ENCODE assay signal across 9 mouse cellular contexts in the genomic region with DNA sequence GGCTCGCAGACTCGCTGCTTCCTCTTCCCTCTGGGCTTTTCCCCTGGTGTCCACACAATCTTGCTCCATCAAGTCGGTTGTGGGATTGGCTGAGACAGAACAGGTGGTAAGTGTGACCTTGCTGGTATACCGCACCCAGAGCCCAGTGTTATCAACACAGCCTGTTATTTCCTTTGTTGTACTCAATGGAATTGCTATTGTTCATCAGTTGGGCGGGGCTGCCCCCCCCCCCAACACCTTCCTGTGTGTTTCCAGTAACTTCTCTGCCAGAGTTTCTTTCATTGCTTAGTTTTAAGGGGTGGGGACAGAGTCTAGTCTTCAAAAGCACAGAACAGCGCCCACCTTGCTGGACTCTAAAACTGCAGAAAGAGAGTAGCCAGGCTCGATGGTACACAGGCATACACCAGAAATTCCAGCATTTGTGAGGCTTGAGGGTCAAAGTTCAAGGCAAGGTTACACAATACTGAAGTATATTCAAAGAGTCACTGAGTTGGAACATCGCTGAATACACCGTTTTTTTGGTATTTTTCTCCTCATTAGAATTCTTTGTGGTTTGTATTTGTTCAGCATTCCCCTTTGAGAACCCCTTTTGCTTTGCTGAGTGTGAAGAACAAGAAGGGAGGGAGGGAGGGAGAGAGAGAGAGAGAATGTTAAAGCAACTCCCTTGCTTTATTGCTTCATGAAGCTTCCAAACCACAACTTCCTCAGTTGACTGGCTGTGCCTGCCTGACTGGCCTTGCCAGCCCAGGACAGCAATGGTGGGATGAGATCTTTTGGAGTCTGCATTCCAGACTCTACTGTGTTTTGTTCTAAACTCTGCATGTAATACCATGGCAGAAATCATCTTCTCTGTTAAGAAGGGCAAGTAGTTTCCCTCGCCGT. TPM values are rescaled to one million over a fixed set of nuclear protein-coding genes. Genes with fewer than 3 reads are reported as not detected.
A peak's percentile ranks its signal among the peaks of the same experiment; 100 is the strongest.
DNase-seq lines count a peak whose midpoint lies in the region; ATAC-seq lines count a peak whose summit lies in the region.
"Had no signal": no experiment of that assay in that cellular context is flagged by ENCODE, and none has a peak within 500 bp of the region (broad histone marks: within the 10 kb centered on the region; RNA-seq: fewer than 3 reads in every experiment).

No protein-coding gene starts in this region.

- no peaks in the 10 kb centered on the region for H3K9me3 ChIP-seq in liver, embryonic 16.5 days (replicated peaks; ENCODE audit: control insufficient read depth, low read length)
- H3K9me3 ChIP-seq: embryonic facial prominence, embryonic 15.5 days; lung, embryonic 15.5 days had no signal

- H3K4me2 ChIP-seq in liver, embryonic 16.5 days (ENCODE audit: low read depth, low read length): no peak overlapping the region
- H3K4me2 ChIP-seq: embryonic facial prominence, embryonic 15.5 days; lung, embryonic 15.5 days had no signal

- no peak overlapping the region for H3K4me3 ChIP-seq in liver, embryonic 16.5 days (ENCODE audit: low read depth, low read length)
- H3K4me3 ChIP-seq: embryonic facial prominence, embryonic 15.5 days; lung, embryonic 15.5 days had no signal

- peak; percentile 38 for ATAC-seq in liver, embryonic 16.5 days (ENCODE audit: low read depth)

- H3K4me1 ChIP-seq in liver, embryonic 16.5 days (ENCODE audit: control insufficient read depth, low read depth, low read length): peaks cover 15% of the 10 kb centered on the region

- no peaks in the 10 kb centered on the region for H3K36me3 ChIP-seq in liver, embryonic 16.5 days (ENCODE audit: control insufficient read depth, insufficient read depth)
- H3K36me3 ChIP-seq: embryonic facial prominence, embryonic 15.5 days; lung, embryonic 15.5 days had no signal

- no peaks in the 10 kb centered on the region for H3K27me3 ChIP-seq in liver, embryonic 16.5 days (ENCODE audit: control insufficient read depth, insufficient read depth, low read depth, low read length)
- H3K27me3 ChIP-seq: embryonic facial prominence, embryonic 15.5 days; lung, embryonic 15.5 days had no signal

- 11% methylated on average over 11 of the region's 11 CpGs for WGBS in liver, embryonic 16.5 days (ENCODE audit: insufficient replicate concordance)

- DNase-seq in thymus, postnatal 4 days: peak; percentile 36
- no peak for DNase-seq in thymus, postnatal 14 days
- peak; percentile 72 to 90 for DNase-seq in heart, adult 9 months (ENCODE audit: low spot score in 2 of 2)
- DNase-seq in c-Kit-positive CD71-positive TER-119-positive erythroid progenitor cells, embryonic 14.5 days (ENCODE audit: low spot score): no peak
- no peak for DNase-seq in testis, postnatal 10 days (ENCODE audit: low spot score)
- DNase-seq in adrenal gland, adult 2 months: no peak

- no peak overlapping the region for H3K9ac ChIP-seq in liver, embryonic 16.5 days (ENCODE audit: low read depth, low read length)
- H3K9ac ChIP-seq: embryonic facial prominence, embryonic 15.5 days; lung, embryonic 15.5 days had no signal

- H3K27ac ChIP-seq in liver, embryonic 16.5 days (ENCODE audit: low read length): peak overlapping the region; percentile 25; the same call in 1 of the 2 replicates
- H3K27ac ChIP-seq: embryonic facial prominence, embryonic 15.5 days; lung, embryonic 15.5 days had no signal

RNA-seq across cellular contexts. Expression of gene N4bp1, which starts 3.2 kb away (rescaled TPM):
- polyA plus RNA-seq in liver, embryonic 16.5 days (2015; fragmentation: Nextera tagmentation; extraction: Ambion mirVana): 1.9 and 2.2 TPM in 2 replicates
- total RNA-seq in adrenal gland, adult 2 months (2021): 10 to 100 TPM; 23.2 to 45.6 TPM
- 13.2 and 19.9 TPM in 2 replicates for polyA plus RNA-seq in adrenal gland, adult 2 months (2012; rRNA removed)

Comparison
In these comparisons a context has a peak if more than half of its experiments do, and no peak if none do; other contexts are left out.
1. DNase-seq: peak in thymus, postnatal 4 days (single experiment) and heart, adult 9 months (2 of 2); none in thymus, postnatal 14 days (single experiment), c-Kit-positive CD71-positive TER-119-positive erythroid progenitor cells, embryonic 14.5 days (single experiment), testis, postnatal 10 days (single experiment) and adrenal gland, adult 2 months (single experiment).